Mouse (Mus musculus) erythroblast, adult 5-6 weeks (primary cell): ENCODE measurements around the gene Sit1. TPM values are rescaled to one million over a fixed set of nuclear protein-coding genes. Genes with fewer than 3 reads are reported as not detected.
A peak's percentile ranks its signal among the peaks of the same experiment; 100 is the strongest.

Source experiments
- ATAC-seq: replicated peaks from 2 replicates; pipeline ENCODE4 v1.8.0; 2016; ENCODE audit warnings: moderate number of reproducible peaks, mild to moderate bottlenecking, moderate TSS enrichment, inconsistent platforms; ENCODE audit not compliant: poor library complexity, low FRiP score, severe bottlenecking
- total RNA-seq, 2 experiments: library from RNA; stranded (forward) in 1 of 2; stranded (reverse) in 1 of 2; fragments of 150-400 nt in 1 of 2; fragments of 200-764, 138-1000 nt in 1 of 2; gene quantifications; 2 replicates each; pipeline versions ENCODE4 v1.2.3 to v1.2.4; 2015 to 2017; ENCODE audit warnings: low replicate concordance in 2 of 2

Sit1 gene
- total RNA-seq (2015; ENCODE audit: low replicate concordance) (not detected in 2 replicates), total RNA-seq (2017; ENCODE audit: low replicate concordance) (not detected in 2 replicates)

GRCm38 (mm10) chr4:43483535-43484091 is at the start of gene Sit1:
Sit1 (minus strand) TSS chr4:43483734.
- no peak for ATAC-seq

DNA sequence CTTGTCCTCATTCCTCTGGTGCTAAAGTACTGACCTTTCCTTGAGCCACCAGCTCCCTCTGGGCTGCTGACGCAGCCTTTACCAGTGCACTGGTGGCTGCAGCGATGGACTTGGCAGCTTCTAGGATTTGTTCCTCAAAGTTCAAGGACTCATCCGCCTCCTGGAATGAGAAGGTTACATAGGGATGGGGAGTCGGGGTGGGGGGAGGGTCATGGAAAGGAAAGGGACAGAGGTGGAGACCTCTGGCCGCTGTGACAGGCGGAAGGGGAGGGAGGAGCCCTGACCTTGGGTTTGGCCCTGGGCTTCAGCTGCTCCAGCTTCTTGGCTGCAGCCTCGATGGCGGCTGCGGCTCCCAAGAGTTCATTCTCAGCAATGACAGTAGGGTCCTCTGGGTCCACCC is 49.7 kb upstream of the Sit1 start:
- no peak for ATAC-seq

- peak; percentile 75 for ATAC-seq
These were observed 47.0 kb upstream of the Sit1 start for GRCm38 (mm10) chr4:43530581-43530980.

GRCm38 (mm10) chr4:43530081-43530501 is 46.6 kb upstream of the Sit1 start:
- ATAC-seq = no peak

DNA sequence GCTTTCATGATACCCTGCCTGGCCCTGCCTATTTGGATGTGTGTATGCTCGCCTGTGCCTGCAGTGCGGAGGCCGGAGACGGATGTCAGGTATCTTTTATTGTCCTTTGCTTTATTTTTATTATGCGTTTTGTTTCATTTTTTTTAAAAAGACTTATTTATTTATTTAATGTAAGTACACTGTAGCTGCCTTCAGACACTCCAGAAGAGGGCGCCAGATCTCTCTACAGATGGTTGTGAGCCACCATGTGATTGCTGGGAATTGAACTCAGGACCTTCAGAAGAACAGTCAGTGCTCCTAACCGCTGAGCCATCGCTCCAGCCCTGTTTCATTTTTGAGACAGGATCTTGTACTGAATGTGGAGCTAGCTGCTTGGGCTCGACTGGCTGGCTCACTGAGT is 45.0 kb upstream of the Sit1 start:
- no peak for ATAC-seq

GRCm38 (mm10) chr4:43527880-43528279 is 44.3 kb upstream of the Sit1 start:
- no peak for ATAC-seq

DNA sequence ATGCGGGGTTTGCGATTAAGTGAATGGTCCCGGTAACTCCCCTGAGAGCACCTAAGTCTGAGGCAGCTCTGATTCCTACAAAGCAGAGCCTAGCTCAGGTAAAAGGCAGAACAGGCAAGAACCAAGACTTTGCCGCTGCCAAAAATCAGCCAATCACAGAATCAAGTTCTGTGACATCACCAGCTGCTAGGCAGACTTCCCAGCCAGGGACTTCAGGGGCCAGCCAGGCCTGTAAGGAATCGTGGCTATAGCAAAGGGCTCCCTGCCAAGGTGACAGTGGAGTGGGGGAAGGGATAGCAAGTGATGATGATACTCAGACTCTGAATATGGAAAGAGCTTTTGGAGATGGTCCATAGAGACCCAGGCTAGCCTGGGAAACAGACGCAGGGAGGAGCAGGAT is 36.4 kb upstream of the Sit1 start:
- peak; percentile 50; the same call in 1 of the 2 replicates for ATAC-seq

- no peak for ATAC-seq
These were observed 36.0 kb upstream of the Sit1 start for GRCm38 (mm10) chr4:43519551-43519950.

DNA sequence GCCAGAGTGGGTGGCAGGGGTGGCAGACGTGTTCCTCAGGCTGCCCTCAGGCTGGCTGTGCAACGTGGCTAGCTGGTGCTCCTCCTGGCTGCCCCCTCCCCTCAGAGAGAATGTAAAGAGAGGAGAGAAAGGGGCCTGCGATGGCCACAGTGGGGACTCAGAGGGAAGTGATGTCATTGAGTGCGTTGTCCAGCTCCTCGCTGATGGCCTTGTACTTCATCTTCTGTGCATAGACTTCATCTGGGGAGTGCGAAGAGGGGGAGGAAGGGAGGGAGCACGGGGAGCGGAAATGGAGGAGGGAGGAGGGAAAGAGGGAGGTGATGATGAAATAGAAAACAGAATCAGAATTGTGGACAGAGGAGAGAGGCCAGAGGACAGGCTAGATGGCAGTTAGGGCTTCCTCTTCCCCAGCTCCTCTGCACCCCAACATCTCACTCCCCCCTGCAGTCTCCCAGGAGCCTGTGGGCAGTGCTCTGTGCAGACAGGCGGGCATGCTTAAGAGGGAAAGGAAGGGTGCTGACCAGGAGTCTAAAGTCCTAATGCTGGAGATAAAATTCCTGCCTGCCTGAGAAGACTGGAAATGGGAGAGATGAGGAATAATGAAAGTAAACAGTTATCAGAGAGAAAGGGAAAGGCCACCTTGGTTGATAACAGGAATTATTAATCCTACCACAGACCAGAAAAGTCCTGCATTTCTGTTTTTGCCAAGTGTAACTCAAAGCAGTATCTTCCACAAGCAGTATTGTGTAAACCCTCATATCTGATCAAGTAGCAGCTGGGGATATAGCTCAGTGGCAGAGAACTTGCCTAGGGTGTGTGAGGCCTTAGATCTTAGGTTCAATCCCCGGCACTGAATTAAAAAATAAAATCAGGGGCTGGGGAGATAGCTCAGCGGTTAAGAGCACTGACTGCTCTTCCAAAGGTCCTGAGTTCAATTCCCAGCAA is 32.5 kb upstream of the Sit1 start:
- no peak for ATAC-seq

- no peak for ATAC-seq
These were observed 30.3 kb upstream of the Sit1 start for GRCm38 (mm10) chr4:43513791-43514190.

DNA sequence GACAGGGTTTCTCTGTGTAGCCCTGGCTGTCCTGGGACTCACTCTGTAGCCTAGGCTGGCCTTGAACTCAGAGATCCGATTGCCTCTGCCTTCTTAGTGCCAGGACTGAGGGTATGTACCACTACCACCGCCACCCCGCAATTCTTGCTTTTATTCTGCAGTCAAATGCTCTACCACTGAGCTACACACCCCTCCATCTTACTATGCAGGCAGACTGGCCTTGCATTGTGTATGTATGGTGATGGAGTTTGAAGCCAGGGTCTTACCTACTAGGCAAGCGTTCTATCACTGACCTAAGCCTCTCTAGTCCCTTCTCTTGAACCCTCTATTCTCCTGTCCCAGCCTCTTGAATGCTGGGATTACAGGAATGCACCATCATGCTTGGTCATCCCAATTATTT is 29.8 kb upstream of the Sit1 start:
- no peak for ATAC-seq

GRCm38 (mm10) chr4:43512653-43513052 is 29.1 kb upstream of the Sit1 start:
- ATAC-seq = no peak

- no peak for ATAC-seq
These were observed 28.3 kb upstream of the Sit1 start for GRCm38 (mm10) chr4:43511675-43512454.

DNA sequence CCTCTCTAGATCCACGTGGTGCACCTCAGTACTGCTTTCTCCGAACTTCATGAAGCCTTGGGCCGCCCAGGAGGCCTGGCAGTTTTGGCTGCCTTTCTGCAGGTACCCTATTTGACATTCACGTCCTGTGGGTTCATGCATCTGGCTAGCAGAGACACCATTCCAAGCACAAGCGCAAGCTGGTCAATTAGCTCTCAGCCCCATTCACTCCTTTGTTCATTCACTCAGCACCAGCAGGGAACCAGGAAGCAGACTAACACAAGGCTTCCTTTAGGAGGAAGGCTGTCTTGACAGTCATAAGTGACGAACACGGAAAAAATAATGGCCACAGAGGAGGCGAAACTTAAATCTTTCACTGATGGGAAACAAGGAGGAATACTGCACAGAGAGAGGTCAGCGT is 25.6 kb upstream of the Sit1 start:
- no peak for ATAC-seq

GRCm38 (mm10) chr4:43508666-43508997 is 25.1 kb upstream of the Sit1 start:
- 0 out of 2 replicates have a peak, but pooled peaks have one; percentile 50 for ATAC-seq

GRCm38 (mm10) chr4:43507938-43508665 is 24.6 kb upstream of the Sit1 start:
- no peak for ATAC-seq

GRCm38 (mm10) chr4:43506536-43507185 is 23.1 kb upstream of the Sit1 start, which contains the start of gene Car9:
Car9 (plus strand) TSS chr4:43506966.
- no peak for ATAC-seq

- no peak for ATAC-seq
These were observed 22.5 kb upstream of the Sit1 start for GRCm38 (mm10) chr4:43506074-43506473.

GRCm38 (mm10) chr4:43504269-43504668 is 20.7 kb upstream of the Sit1 start:
- ATAC-seq = no peak
